Mouse (Mus musculus) spleen, embryonic (tissue): ENCODE measurements around the gene Gdpd4.

Source experiments
- CTCF ChIA-PET: fragments of 350-600 bp; sonication (Branson Sonifier 250); formaldehyde crosslinking; loops from one replicate; lab custom pipeline; 2022; lab: Charles Lee

The Gdpd4 gene

DNA sequence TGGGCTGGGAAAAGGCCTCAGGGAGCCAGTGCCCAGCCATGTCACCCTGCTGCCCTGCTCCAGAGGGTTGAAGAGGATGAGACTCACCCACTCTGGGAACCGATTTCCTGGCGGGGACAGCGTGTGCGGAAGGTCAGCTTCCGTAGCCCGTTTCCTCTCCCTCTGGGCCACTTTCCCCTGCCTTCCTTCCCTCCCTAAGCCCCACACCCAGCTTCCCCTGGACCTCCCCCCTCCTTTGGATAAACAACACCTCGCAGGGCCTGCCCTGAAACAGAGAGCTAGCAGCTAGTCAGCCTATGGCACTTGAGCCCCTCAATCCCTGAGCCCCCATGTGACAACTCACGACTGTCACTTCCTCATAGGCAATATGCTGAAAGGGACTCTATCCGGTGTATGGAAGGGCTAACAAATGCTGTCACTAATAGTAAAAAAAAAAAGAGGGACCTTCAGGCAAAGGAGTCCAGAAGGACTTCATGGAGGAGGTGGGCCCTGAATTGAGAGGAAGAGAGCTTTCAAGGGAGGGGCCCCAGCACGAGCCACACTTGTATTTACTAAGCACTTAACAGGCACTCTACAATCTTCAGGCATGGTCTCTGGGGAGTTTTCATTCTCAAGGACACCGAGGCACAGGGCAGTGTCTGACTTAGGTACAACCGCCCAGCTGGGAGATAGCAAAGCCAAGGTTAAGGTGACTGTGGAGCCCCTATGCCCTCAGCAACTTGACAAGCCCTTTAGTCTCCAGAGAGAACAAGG lies 165.0 kb downstream of the Gdpd4 start:
- CTCF ChIA-PET = interaction anchor here (0.6 to 0.9 kb wide), 3 partner anchors 11 to 1346 kb away, joined by 3 read pairs; no protein-coding TSS in a partner anchor

GRCm38 (mm10) chr7:98085314-98085713 lies 165.6 kb downstream of the Gdpd4 start:
- CTCF ChIA-PET = interaction anchor here (0.6 to 0.9 kb wide), 2 partner anchors 12 to 31 kb away, joined by 3 read pairs; no protein-coding TSS in a partner anchor

DNA sequence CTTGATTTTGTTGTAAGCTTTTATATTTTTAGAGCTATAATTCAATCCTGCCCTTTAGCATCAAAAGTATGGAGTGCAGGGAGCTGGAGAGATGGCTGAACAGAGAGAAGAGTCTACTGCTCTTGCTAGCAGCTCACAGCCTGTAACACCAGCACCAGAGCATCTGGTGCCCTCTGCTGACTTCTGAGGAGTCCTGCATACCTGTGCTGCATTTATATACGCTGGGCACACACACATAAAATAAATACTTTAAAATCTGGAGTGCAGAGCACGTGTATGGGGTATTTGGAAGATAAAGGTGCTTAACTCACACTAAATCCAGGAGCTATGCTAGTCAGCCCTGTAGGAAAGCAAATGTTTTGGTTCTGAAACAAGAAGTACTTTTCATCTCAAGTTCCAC lies 166.6 kb downstream of the Gdpd4 start:
- CTCF ChIA-PET = no interaction called here

DNA sequence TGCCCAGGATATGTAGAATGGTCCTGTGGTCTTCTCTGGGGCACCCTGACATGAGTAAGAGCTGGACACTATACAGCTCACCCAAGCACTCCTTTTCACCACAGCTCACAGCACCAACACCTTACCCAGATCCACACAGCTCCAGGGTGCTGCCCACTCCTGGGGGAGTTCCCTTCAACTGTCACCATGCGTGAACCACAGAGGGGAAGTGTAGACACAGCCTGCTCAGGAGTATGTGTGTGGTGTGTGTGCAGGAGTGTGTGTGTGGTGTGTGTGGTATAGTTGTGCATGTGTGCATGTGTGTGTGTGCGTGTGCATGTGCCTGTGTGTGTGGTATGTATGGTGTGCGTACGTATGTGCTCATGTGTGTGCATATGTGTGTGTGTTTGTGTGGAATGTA lies 176.1 kb downstream of the Gdpd4 start:
- CTCF ChIA-PET = no interaction called here

DNA sequence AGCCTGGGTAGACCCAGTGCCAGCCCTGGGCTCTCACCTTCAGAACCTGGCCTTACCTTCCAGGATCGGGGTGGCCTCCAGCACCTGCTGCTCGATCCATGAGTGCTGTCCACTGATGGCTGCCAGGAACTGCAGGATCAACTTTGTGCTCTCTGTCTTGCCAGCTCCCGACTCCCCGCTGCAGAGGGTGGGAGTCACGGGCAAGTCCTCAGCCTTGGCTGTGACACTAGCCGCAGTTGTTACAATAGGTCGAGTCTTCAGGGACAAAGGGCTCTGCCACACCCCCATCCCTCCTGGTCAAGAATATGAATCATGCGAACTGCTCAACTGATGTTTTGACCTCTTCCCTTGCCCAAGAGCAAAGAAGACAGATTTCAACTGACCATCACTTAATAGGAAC lies 177.8 kb downstream of the Gdpd4 start:
- CTCF ChIA-PET = no interaction called here
